Mouse (Mus musculus) heart, embryonic 14.5 days (tissue): ENCODE measurements around the gene Lyrm7. TPM values are rescaled to one million over a fixed set of nuclear protein-coding genes. Genes with fewer than 3 reads are reported as not detected.

Experiments used
- ATAC-seq: fragments of 200-750 bp; cut with Nextera tagmentation; 2 replicates; pipeline ENCODE4 v1.8.0; 2017; ENCODE audit warnings: low read depth, moderate TSS enrichment; ENCODE audit not compliant: insufficient number of reproducible peaks, insufficient read depth, low FRiP score
- H3K27ac ChIP-seq, 2 experiments: fragments of 200-500 bp in 1 of 2; fragments of 300-500 bp in 1 of 2; sonication (generic) in 1 of 2; replicated peaks in 1 of 2; 2 replicates each; pipeline ENCODE4 v1.5.1; 2012 to 2014; ENCODE audit warnings: low read depth in 2 of 2, low read length in 2 of 2, control low read depth in 1 of 2, mild to moderate bottlenecking in 1 of 2, mixed read lengths in 1 of 2; ENCODE audit not compliant: control insufficient read depth in 1 of 2, insufficient read depth in 1 of 2
- H3K27me3 ChIP-seq: fragments of 300-500 bp; sonication (generic); 2 replicates; pipeline ENCODE4 v1.6.1; 2014; ENCODE audit warnings: mild to moderate bottlenecking, low read length, control low read depth; ENCODE audit not compliant: control insufficient read depth, insufficient read depth
- H3K36me3 ChIP-seq: fragments of 300-500 bp; sonication (generic); 2 replicates; pipeline ENCODE4 v1.6.1; 2014; ENCODE audit warnings: mild to moderate bottlenecking, control low read depth, low read length, mixed read lengths; ENCODE audit not compliant: control insufficient read depth, insufficient read depth
- H3K4me1 ChIP-seq, 2 experiments: fragments of 200-500 bp in 1 of 2; fragments of 300-500 bp in 1 of 2; sonication (generic) in 1 of 2; 2 replicates each; pipeline ENCODE4 v1.6.1; 2012 to 2014; ENCODE audit warnings: low read length in 2 of 2, control low read depth in 1 of 2, mixed read lengths in 1 of 2; ENCODE audit not compliant: control insufficient read depth in 2 of 2, insufficient read depth in 2 of 2
- H3K4me2 ChIP-seq: fragments of 300-500 bp; sonication (generic); 2 replicates; pipeline ENCODE4 v1.6.1; 2014; ENCODE audit warnings: mild to moderate bottlenecking, low read length
- H3K4me3 ChIP-seq, 2 experiments: fragments of 200-500 bp in 1 of 2; fragments of 300-500 bp in 1 of 2; sonication (generic) in 1 of 2; 2 replicates each; pipeline ENCODE4 v1.5.1; 2012 to 2014; ENCODE audit warnings: low read length in 2 of 2, mild to moderate bottlenecking in 2 of 2, control low read depth in 1 of 2, low read depth in 1 of 2, moderate library complexity in 1 of 2; ENCODE audit not compliant: control insufficient read depth in 1 of 2, insufficient read depth in 1 of 2
- H3K9ac ChIP-seq: fragments of 300-500 bp; sonication (generic); 2 replicates; pipeline ENCODE4 v1.6.1; 2014; ENCODE audit warnings: mild to moderate bottlenecking, low read length
- H3K9me3 ChIP-seq: fragments of 300-500 bp; sonication (generic); 2 replicates; pipeline ENCODE4 v1.6.1; 2016; ENCODE audit warnings: low read length, control low read depth; ENCODE audit not compliant: control insufficient read depth
- WGBS: fragments of 180-500 bp; shearing (Covaris S2); extraction: QIAGEN DNeasy Blood & Tissue Kit; methylation state at CpG from one replicate; pipeline ENCODE4 v1.1.7; 2014; 5-methylcytosine and 5-hydroxymethylcytosine counted together
- polyA plus RNA-seq: library from polyadenylated mRNA; unstranded; fragments of >200 nt; fragmentation: Nextera tagmentation; extraction: Ambion mirVana; gene quantifications from 2 replicates; pipeline ENCODE4 v1.2.1, GENCODE M21; 2014

Gene Lyrm7
- polyA plus RNA-seq, 1 experiment from 2014 or later, result 17.5 TPM

DNA sequence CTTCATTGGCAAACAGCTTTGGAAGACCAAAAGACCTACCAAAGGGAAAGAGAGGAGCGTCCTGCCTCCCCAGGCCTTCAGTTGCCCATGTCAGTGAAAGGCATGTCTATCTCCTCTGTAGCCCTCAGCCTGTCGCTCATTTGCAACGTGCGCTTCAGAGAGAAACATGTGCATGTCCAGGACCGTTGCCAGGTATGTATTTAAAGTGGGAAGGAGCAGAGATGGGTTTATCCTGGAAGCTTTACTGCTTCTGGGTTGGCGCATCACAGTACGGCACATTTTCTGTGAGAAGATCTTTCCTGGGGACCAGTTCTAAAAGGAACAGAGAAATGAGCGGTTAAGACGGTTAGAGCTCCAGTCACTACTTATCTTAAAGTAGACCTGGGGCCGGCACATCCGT, 19.8 kb downstream of the Lyrm7 start:
- no peaks in the 10 kb centered on the region for H3K9me3 ChIP-seq
- no peak overlapping the region for H3K27ac ChIP-seq
- 87% methylated on average over 11 of the region's 11 CpGs for WGBS
- no peaks in the 10 kb centered on the region for H3K36me3 ChIP-seq
- no peak for ATAC-seq
- no peaks in the 10 kb centered on the region for H3K27me3 ChIP-seq
- H3K4me2 ChIP-seq, result no peak overlapping the region
- no peak overlapping the region for H3K9ac ChIP-seq
- peaks cover 0 to 4% of the 10 kb centered on the region in 2 experiments; a peak in 2 of 4 replicates for H3K4me1 ChIP-seq
- no peak overlapping the region for H3K4me3 ChIP-seq

DNA sequence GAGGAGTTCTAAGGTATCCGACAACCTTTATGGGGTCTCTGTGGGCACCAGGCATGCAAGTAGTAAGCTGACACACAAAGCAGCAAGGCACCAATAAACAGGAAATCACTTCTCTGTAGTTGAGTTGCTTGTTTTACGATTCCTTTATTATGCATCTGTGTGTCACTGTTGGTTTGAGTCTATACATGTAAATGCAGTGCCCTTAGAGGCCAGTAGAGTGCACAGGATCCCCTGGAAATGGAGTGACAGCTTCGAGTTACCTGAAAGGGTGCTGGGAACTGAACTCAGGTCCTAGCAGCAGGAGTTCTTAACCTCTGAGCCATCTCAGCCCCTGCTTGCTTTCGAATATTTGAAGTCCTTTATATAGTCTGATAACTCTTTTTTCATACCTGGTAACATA, 21.0 kb downstream of the Lyrm7 start:
- Histone ChIP-seq H3K36me3 (no peaks in the 10 kb centered on the region), H3K4me3 (no peak overlapping the region), H3K27ac (no peak overlapping the region), H3K27me3 (no peaks in the 10 kb centered on the region), H3K4me1 (0 out of 4 replicates have a peak, but pooled peaks cover 0 to under 1% of the 10 kb centered on the region in 2 experiments), H3K4me2 (no peak overlapping the region), H3K9ac (no peak overlapping the region), H3K9me3 (no peaks in the 10 kb centered on the region)
- ATAC-seq, result no peak
- WGBS, result 88% methylated on average over 4 of the region's 4 CpGs

DNA sequence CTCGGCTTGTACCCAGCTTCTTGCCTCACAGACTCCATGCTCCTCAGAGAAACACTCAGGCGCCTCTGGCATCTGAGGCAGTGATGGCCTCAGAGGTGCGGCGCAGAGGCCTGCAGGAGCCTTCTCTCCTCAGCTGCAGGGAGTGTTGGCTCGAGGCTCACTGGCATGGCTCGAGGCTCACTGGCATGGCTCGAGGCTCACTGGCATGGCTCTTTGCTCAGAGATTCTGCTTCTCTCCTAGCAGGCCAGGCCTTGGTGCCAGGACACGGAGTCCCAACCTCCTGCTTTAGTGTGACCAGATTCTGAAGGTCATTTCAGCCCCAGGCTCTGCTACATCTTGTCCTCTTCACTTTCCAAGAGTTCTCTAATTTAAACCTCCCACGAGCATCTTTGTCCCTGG, 24.6 kb downstream of the Lyrm7 start:
- Histone ChIP-seq H3K27me3 (no peaks in the 10 kb centered on the region), H3K4me3 (no peak overlapping the region), H3K4me1 (no peaks in the 10 kb centered on the region), H3K9ac (no peak overlapping the region), H3K36me3 (no peaks in the 10 kb centered on the region), H3K4me2 (no peak overlapping the region), H3K9me3 (no peaks in the 10 kb centered on the region), H3K27ac (no peak overlapping the region)
- 75% methylated on average over 9 of the region's 9 CpGs for WGBS
- ATAC-seq, result no peak

DNA sequence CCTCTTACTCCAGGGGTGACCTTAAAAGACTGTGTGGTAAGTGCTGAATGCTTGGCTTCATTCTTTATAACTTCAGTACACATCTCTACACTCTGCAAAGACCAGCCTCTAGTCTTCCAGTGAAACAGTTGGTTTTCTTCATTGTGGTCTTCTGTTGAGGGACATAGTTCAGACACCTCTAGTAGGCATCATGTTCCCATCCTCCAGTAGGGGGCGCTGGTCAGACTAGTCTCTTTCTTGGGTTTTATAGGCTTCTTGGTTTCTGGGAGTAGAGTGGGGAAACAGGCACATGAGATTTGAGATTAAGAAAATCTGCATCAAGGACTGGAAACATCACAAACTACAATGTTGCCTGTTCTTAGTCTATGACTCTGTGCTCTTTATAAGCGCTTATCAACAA, 26.1 kb downstream of the Lyrm7 start:
- H3K9me3 ChIP-seq, result no peaks in the 10 kb centered on the region
- H3K4me2 ChIP-seq, result no peak overlapping the region
- H3K27me3 ChIP-seq, result no peaks in the 10 kb centered on the region
- no peak overlapping the region for H3K4me3 ChIP-seq
- ATAC-seq, result no peak
- H3K4me1 ChIP-seq, result no peaks in the 10 kb centered on the region
- H3K36me3 ChIP-seq, result no peaks in the 10 kb centered on the region
- WGBS, result 64% methylated on average over 2 of the region's 2 CpGs
- no peak overlapping the region for H3K27ac ChIP-seq
- no peak overlapping the region for H3K9ac ChIP-seq

DNA sequence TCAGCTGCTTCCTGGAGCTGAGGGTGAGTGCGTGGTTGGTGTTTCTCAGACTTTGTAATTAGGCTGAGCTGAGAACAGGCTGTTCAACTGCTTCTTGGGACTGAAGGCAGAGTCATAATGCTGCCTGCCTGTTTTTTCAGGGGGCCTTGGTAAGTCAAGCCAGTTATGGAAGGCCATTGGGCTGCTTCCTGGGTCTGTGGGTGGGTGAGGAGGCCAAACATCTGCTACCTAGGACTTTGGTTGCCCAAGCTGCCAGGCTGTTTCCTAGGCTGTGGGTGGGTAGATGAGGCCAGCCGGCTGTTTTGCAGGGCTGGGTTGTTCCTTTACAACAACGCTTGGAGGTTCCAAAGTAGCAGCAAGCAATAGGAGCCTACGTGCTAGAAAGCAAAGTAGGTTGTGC, 26.9 kb downstream of the Lyrm7 start:
- H3K9ac ChIP-seq, result no peak overlapping the region
- no peak overlapping the region for H3K27ac ChIP-seq
- H3K27me3 ChIP-seq, result no peaks in the 10 kb centered on the region
- WGBS, result 84% methylated on average over 4 of the region's 4 CpGs
- H3K4me1 ChIP-seq, result no peaks in the 10 kb centered on the region
- H3K36me3 ChIP-seq, result no peaks in the 10 kb centered on the region
- H3K4me3 ChIP-seq, result no peak overlapping the region
- no peak for ATAC-seq
- H3K9me3 ChIP-seq, result no peaks in the 10 kb centered on the region
- no peak overlapping the region for H3K4me2 ChIP-seq

DNA sequence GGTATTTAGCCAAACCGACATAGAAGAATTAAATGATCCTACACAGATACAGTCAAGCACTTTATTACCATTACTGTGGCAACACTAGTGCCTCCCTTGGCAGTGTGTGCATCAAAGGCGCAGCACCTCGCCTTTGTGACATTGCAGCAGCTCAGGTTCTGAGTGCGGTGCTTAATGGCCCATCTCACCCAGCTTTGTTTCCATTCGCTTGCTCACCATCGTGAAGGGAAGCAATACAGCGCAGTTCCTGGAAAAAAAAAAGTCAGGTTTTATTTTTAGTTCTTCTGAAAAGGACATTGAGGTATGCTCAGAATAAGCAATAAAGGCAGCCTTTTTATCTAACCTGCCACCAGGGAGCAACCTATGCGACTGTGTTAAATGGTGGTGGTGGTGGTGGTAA, 33.9 kb downstream of the Lyrm7 start:
- no peak overlapping the region for H3K4me3 ChIP-seq
- 91% methylated on average over 8 of the region's 8 CpGs for WGBS
- no peaks in the 10 kb centered on the region for H3K4me1 ChIP-seq
- H3K9me3 ChIP-seq, result 0 out of 2 replicates have a peak, but pooled peaks cover 4% of the 10 kb centered on the region
- no peaks in the 10 kb centered on the region for H3K36me3 ChIP-seq
- H3K27me3 ChIP-seq, result no peaks in the 10 kb centered on the region
- no peak overlapping the region for H3K27ac ChIP-seq
- H3K9ac ChIP-seq, result no peak overlapping the region
- no peak overlapping the region for H3K4me2 ChIP-seq
- no peak for ATAC-seq

DNA sequence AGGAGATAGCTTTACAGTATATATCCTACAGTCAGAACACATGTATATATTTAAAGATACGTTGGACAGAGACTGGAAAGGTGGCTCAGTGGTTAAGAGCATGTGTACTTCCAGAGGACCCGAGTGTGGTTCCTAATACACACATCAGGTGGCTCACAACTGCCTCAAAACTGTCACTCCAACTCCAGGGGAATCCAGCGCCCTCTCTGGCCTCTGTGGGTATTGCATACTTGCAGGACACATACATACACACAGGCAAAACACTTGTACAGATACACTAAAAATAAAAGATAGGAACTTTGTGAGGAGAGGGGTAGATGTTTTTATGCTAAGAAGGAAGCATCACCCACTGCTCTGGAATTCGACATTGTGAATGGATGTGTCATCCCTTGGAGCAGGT, 34.9 kb downstream of the Lyrm7 start:
- Histone ChIP-seq H3K27me3 (no peaks in the 10 kb centered on the region), H3K4me1 (no peaks in the 10 kb centered on the region; a peak in 1 of 4 replicates), H3K9me3 (0 out of 2 replicates have a peak, but pooled peaks cover 4% of the 10 kb centered on the region), H3K36me3 (no peaks in the 10 kb centered on the region), H3K9ac (no peak overlapping the region), H3K27ac (no peak overlapping the region), H3K4me2 (no peak overlapping the region), H3K4me3 (no peak overlapping the region)
- no peak for ATAC-seq
- WGBS, result 81% methylated on average over 4 of the region's 4 CpGs

DNA sequence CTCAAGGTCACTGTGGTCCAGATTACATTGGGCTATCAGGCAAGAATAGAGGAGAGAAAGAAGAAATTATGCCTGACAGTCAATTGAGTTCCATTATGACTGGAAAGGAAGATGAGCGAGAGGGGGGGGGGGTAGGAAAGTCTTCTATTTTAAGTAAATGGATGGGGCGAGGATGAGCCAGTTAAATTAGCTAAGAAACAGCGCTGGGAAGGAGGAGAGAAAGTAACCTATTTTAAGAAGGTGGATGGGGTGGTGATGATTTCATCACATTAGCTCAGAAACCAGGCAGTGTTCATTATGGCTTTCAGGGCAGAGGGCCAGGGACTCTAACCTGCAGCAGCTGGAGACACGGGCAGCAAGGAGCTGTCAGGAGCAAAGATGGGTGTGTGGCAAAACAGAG, 37.2 kb downstream of the Lyrm7 start:
- ATAC-seq, result no peak
- no peak overlapping the region for H3K4me2 ChIP-seq
- no peaks in the 10 kb centered on the region for H3K27me3 ChIP-seq
- no peaks in the 10 kb centered on the region for H3K36me3 ChIP-seq
- no peak overlapping the region for H3K9ac ChIP-seq
- H3K9me3 ChIP-seq, result 0 out of 2 replicates have a peak, but pooled peaks cover 4% of the 10 kb centered on the region
- peaks cover 0 to 5% of the 10 kb centered on the region in 2 experiments; a peak in 2 of 4 replicates for H3K4me1 ChIP-seq
- H3K27ac ChIP-seq, result no peak overlapping the region
- H3K4me3 ChIP-seq, result no peak overlapping the region
- WGBS, result 63% methylated on average over 4 of the region's 4 CpGs
